Mouse (Mus musculus) frontal cortex, postnatal 14 days (tissue): ENCODE data around the gene Trmt10a.

Experiments used
- DNase-seq, 2 experiments: peaks; one replicate each; pipeline ENCODE4 v3.0.0; 2022; ENCODE audit warnings: low spot score in 2 of 2

Trmt10a gene

GRCm38 (mm10) chr3:138197093-138197492, 53.8 kb downstream of the Trmt10a start:
- no peak for DNase-seq

GRCm38 (mm10) chr3:138197556-138197955, 54.3 kb downstream of the Trmt10a start:
- DNase-seq, result no peak

DNA sequence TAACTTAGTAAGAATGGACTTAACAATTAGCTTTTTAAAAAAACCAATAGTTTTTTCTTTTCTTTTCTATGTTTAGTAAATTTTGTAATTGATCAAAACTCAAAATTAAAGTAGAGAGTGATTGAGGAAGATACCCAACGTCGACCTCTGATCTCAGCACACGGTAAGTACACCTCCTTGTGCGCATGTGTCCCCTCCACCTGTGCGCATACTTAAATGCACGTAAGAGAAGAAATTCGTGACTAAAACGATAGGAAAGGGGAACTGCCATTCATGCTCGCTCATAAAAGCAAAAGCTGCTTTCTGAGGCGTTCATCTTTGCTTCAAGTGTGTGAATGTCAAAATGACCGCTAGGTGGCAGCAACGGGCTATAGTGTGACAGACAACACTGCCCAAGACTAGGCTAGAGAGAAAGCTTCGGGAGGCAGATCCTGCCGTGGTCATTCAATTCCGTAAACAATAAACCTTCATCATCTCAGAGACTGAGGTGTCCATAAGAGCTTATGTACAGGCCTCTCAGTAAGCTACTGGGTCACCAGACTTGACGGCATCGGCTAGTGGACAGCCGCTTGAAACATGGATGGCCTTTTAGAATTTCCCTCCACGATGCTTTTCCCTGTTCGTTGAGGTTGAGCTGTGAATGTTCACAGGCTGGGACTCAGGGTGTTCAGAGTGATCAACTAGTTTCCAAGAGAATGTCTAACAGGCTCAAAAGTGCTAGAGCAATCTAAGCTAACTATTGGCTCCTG, 54.9 kb downstream of the Trmt10a start:
- DNase-seq, result peak; percentile 71 to 92

- no peak for DNase-seq
Measured at GRCm38 (mm10) chr3:138198722-138199068, 55.4 kb downstream of the Trmt10a start.

DNA sequence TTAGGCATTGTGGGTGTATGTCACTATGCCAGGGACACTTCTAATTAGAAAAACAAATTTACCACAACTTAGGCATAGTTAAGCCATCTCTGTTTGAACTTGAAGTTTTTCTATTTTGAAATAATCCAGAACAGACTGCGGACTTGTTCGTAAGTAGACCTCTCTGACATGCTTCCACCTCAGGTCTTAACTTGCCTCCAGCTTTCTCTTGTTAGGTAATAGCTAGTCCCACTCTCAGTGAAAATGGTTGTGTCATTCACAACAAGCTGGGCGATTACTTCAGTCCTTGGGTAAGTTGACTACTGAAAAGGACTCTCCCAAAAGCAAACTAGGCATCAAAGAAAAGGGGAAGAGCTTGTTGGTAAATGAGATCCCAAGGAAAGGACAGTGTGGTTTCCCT, 65.6 kb downstream of the Trmt10a start:
- no peak for DNase-seq
